Mouse (Mus musculus) A20 (cell line): ENCODE measurements around the gene Inpp4a.

Experiments used
- DNase-seq: peaks from one replicate; pipeline ENCODE4 v3.0.0-alpha.2; 2011; ENCODE audit warnings: low read depth, low spot score

Inpp4a gene

DNA sequence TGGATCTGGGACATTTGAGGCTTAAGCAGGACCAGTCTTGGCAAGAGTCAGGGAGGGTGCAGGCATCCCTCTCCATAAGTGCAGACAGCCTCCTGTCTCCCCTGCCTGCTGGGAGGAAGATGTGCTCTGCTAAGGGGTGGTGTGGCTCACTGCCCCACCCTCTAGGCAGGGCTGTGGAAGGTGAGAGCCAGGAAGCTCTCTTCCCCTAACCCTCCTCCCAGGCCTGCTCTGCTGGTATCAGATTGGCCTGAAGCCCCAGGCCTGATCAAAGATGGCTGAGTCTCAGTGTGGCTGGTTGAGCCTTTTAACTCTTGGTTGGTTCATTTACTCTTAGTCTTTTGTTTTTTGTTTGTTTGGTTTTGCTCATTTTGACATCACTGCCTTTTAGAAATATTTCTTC is 110.0 kb downstream of the Inpp4a start:
- no peak for DNase-seq

DNA sequence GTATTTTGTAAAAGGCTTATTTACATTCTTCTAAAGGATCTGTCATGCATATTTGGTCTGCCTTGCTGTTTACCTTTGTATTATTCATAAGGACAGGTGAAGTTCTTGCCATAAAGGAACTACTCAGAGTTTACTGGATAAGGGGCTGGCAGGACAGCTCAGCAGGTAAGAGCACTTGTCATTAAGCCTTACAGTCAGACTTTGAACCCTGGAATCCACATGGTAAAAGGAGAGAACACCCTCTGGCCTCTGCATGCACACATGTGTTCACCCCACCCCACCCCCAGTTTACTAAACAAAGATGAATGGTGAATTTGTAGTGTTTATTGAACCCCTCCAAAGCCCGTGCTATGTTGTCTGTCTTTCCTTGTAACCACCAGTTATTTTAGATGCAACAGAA is 115.7 kb downstream of the Inpp4a start:
- no peak for DNase-seq

DNA sequence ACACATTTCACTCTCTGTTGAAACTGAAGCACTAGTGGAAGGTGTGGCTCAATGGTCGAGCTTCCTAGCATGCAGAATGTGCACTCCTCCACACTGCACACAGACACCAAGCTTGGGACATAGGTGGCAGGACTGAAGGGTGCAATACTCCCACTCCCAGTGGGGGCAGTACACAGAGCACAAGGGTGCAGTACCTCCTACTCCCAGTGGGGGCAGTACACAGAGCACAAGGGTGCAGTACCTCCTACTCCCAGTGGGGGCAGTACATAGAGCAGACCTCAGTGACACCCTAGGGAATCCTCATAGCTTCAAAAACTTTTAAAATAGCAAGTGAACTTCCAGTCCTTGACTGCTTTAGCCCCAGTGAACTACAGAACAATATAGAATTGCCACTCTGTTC is 119.8 kb downstream of the Inpp4a start:
- DNase-seq, result peak; percentile 72

DNA sequence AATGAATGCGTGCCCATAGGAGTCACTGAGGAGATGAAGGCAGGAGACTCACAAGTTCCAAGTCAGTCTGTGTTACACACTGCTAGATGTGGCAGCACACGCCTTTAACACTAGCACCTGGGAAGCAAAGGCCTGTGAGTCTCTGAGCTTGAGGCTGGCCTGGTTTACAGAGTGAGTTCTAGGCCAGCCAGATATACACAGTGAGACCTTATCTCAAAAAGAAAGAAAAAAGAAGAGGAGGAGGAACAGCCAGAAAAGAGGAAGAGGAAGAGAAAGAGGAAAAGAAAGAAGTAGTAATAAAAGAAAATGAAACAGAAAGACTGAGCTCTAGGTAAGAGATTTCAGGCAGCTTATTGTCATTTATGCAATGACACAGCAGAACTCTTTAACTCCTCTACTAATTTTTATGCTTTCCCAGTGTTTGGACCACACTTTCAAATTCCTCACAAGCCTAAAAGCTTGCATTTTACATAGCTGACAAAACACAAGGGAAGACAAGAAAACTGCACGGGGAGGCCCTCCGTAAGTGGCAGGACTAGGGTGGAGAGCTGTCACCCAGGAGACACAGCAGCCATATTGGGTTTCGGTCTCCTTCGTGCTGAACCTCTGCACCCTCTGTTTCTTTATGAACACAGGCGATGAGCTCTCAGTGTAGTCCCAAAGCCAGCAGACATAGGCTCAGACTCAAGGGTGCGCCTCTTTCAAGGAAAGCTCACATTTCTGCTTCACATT is 127.6 kb downstream of the Inpp4a start:
- peak; percentile 68 for DNase-seq

DNA sequence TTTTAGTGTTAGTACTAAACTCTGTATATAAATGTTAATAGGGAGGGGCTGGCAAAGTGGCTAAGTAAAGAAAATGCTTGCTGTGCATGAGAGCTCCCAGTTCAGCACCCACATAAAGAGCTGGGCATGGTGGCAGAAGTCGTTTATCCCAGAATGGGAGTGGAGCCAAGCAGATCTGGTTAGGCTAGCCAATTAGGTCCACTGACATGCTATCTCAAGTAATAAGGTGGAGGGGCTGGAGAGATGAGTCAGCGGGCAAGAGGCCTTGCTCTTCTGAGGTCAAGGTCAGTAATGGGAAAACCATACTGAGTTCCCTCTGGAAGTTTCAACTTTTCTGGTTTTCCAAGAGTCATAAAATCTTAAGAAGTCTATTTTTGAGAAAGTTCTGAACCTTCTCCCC is 129.2 kb downstream of the Inpp4a start:
- peak; percentile 30 for DNase-seq

DNA sequence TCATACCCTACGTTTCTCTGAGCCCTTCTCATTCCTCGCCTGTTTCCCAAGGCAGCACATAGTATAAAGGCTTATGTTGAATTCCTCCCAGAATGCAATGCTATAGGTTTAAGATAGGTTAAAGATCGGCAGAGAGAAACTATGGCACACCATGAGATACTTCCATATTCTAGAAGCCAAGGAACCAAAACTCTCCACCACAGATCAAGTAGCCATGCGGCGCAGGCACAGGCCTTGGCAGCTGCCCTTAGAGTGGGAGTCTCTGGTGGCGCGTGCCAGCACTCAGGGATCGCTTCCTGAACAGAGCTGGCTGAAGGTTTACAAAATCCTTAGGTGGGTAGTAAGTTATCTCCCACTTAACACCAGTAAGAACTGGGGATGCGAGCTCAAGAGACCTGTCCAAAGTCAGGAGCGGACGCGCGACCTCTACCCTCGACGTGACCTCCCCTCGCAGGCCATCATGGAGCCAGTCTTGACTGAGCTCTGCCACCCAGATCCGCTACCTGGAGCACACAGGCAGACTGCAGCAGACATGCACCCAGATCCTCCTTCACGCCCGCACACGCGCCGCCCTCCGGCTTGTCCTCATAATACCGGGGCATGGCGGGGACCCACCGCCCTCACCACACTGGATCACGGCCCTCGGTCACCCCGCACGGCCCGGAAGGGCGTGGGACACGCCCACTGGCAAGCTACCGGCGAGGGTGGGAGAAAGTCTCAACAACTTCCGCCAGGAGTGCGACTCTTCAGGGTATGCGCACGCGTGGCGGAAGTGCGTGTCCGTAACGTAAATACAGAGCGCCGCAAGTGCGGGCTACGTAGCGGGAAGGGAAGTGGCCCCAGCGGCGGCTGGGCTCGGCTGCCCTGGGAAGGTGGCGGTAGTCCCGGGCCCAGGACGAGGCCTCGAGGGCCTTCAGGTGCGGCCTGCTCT is 130.0 kb downstream of the Inpp4a start, which contains the start of the genes Coa5 and Unc50:
TSS of gene Coa5 (minus strand) at position 738 of the 931 bp plus-strand sequence.
TSS of gene Unc50 (plus strand) at position 774 of the 931 bp plus-strand sequence.
- DNase-seq, result peak; percentile 97

DNA sequence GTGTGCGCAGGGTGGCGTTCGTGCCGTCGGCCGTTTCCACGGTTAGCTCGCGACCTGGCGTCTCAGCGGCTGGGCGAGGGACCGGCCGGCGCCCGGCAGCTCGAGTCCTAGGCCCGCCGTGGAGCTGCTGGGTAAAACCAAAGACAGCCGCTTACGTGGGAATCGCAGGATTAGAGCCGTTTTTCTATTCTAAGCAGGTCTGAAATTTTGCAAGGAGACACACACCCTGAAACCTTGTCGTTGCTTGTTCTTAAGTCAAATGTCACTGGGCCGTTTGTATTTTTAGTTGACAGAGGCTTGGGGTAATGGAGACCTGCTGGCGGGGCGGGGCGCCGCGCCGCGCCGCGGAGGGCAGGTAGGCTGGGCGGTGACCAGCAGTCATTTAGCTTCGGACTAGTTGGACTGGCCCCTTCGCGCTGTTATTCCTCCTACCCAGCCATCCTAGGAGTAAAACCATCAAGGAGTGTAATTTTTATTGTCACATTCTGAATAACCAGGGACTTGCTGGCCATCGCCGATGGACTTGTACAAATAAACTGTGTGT is 130.7 kb downstream of the Inpp4a start:
- no peak for DNase-seq

DNA sequence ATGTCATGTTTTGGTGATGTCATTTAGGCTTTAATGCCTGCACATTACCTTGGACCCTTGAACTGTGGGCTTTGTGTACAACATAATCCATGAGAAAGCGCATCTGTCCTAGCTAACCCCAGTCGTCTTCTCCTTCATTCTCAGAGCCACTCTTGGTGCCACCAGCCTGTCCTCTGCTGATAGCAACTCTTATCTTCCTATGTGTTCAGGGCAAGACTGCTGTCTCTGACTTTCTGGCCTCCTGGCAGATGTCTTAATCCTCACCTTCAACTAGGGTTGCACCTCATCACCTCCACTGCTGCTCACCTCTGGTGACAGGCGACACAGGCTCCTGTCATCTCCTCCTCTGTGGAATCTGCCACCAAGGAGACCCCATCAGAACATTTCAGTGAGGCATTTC is 136.8 kb downstream of the Inpp4a start:
- no peak for DNase-seq

DNA sequence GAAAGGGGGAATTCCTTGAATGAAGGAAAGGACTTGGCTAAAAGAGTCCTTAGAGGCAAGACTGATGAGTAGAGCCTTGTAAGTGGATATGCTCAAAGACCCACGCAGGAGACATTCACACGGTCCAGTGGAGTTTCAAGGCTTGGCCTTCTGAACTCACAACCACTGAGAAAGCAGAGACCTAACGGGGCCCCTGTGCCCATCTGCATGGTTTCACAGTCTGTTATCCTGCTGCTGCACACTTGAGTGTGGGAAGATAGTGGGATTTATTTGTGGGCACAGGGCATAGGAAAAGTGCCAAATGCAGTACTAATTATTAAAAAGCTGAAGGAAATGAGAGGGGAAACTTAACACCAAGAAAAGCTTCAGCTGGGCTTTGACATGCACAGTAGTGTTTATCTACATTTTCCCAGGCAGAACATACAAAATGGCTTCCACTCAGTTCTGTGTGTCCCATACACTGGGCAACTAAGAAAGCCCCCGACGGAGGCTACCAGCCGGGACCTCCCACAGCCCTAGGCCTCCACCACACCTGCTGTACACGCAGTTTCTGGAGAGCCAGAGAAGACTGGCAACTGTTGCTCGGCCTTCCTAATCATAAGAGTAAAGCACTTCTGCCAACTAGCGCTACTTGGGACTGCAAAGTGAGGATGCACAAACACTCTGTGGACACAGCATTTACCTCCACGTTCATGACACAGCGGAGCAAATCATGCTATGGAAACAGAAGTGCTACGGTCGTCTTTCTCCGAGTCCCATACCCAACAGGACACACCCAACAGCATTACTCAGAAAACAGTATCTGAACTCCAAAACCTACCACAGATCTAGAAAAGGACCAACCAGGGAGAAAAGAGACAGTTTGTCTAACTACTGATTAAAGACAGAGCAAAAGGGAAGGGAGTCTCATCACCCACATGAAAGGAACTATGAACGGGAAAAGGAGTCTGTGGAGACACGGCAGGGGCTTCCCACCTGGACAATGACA is 143.5 kb downstream of the Inpp4a start:
- no peak for DNase-seq

DNA sequence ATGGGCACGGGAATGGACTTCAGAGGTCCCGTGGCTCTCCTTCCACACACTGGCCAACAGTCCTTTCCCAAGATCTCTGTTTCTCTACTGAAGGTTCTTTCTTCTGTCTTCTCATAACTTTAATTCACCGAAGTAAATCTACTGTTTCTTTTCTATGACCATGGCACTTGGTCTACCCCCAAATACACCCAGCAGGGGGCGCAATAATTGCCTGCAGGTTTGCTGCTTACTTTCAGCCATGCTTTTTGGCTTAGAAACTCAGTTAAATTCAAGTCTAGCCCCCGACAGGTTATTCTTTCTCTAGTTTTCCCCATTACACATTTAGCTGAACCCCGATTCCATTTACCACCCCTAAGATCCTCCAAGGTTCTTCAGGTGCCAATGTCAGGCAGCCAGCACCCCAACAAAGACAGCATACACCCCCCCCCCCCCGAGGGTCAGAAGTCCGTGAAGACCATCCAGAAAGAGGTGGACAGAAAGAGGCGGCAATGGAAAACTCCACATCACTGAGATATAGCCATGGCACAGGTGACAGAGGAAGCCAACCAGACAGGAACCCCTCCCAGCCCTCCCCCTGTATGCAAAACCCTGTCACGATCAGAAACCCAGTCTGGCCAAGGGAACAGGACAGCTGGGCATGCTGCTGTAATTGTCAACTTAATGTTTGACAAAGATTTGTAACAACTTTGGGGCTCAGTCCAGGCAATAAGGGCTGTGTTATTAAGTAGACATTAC is 148.9 kb downstream of the Inpp4a start:
- DNase-seq, result peak; percentile 65

DNA sequence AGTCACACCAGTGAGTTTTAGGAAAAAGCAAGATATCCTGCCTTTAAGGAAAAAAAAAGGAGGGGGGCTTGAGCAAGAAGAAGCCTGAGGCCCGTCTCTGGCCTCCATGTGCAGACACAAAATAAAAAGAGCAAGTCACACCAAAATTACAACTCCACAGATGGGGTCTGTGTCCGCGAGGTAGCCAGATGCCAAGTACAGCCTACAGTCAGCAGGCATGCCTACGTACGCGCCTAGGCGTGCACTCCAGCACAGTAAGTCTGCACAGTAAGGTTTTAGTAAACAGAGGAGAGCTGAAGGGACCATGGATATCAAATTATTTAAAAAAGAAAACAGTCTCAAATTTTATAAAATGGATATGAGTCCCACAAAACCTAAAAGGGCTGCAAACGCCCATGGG is 151.6 kb downstream of the Inpp4a start:
- no peak for DNase-seq

DNA sequence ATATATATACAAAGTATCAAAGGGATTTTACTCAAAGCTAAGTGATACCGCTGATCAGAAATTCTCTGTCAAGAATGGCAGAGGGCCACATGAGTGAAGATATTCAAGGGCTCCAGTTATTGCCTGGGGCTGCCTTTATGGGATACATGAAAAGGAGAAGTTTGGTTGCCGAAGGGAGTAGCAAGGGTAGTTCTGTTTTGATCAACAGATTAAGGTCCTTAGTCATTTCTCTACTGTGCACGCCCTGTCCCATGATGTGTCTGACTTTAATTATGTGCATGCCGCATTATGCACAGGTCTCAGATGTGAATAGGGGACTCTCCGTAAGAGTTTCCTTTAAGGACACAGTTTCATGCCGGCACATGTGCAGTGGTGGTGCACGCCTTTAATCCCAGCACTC is 157.9 kb downstream of the Inpp4a start:
- DNase-seq, result no peak
